Mouse (Mus musculus): ENCODE measurements at regions not wholly inside any gene's neighbourhood (a gene's known extent, or its start where the extent isn't known, plus 50 kb on each side); places are given as distances from the start of the nearest gene placed in this dataset.

DNA sequence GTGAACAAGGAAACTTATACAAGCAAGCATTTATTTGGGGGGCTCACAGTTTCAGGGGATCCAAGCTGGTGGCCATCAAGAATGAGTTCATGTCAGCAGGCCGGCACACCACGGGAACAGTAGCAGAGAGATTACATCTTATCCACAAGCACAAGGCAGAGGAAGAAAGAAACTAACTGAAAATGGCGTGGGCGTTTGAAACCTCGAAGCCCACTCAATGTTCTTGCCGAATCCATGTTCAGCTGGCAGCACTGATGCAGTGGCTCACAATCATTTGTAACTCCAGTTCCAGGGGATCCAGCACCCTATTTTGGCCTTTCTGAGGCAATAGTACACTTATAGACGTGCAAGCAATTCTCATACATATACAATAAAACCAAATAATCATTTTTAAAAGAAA, 404.7 kb downstream of the Cdh26 start:
- Histone ChIP-seq H3K4me3 (ENCODE audit: insufficient read depth, low read length) (no peak overlapping the region), H3K4me1 (ENCODE audit: control insufficient read depth, insufficient read depth, low read length) (no peaks in the 10 kb centered on the region), H3K27ac (ENCODE audit: insufficient read depth, low read length) (no peak overlapping the region)
- TF ChIP-seq POLR2A (IDR thresholded peaks at IDR 0.05; ENCODE audit: low read depth, low read length) (no peak), CTCF (IDR thresholded peaks at IDR 0.05; ENCODE audit: borderline replicate concordance, insufficient read depth, low read length) (no peak)

DNA sequence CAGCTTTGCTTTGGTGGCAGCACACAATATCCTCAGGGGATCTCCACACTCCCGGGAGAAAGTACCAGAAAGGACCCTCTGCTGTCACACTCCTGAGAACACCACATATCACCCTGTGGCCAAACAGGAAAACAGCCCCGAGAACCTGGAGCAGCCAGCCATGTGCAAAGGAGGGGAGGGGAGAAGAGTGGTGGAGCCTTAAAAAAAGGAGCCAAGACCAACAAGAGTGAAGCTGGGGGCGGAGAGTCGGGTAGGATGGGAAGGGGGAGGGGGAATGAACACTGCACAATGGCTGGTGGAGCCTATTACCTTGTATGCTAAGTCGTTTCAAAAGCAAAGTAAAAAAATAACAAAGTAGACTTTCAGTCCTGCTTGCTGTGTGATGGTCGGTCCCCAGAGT, 408.2 kb downstream of the Cdh26 start:
- H3K27ac ChIP-seq (ENCODE audit: insufficient read depth, low read length), result no peak overlapping the region
- TF ChIP-seq CTCF (IDR thresholded peaks at IDR 0.05; ENCODE audit: borderline replicate concordance, insufficient read depth, low read length) (no peak), POLR2A (IDR thresholded peaks at IDR 0.05; ENCODE audit: low read depth, low read length) (no peak)
- H3K4me1 ChIP-seq (ENCODE audit: control insufficient read depth, insufficient read depth, low read length), result no peaks in the 10 kb centered on the region
- H3K4me3 ChIP-seq (ENCODE audit: insufficient read depth, low read length), result no peak overlapping the region

DNA sequence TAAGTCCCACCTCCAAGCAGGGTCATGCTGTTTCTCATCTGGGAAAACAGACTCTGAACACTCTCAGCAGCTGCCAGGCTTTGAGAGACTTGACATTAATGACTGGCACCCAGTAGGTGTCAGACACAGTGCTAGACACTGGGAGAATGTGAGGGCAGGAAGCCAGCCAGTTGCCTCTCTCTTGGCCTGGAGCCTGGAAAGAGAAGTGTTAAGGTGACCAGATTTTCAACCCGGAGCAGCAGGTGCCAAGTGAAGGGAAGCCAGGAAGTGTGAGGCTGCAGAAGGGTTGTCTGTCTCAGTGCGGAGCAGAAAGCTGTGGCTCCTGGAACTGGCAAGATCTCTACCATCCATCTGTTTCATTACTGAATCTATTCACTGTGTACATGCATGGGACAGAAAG, 410.6 kb downstream of the Cdh26 start:
- Histone ChIP-seq H3K4me3 (ENCODE audit: insufficient read depth, low read length) (no peak overlapping the region), H3K27ac (ENCODE audit: insufficient read depth, low read length) (no peak overlapping the region), H3K4me1 (ENCODE audit: control insufficient read depth, insufficient read depth, low read length) (no peaks in the 10 kb centered on the region)
- TF ChIP-seq POLR2A (IDR thresholded peaks at IDR 0.05; ENCODE audit: low read depth, low read length) (no peak), CTCF (IDR thresholded peaks at IDR 0.05; ENCODE audit: borderline replicate concordance, insufficient read depth, low read length) (no peak)

DNA sequence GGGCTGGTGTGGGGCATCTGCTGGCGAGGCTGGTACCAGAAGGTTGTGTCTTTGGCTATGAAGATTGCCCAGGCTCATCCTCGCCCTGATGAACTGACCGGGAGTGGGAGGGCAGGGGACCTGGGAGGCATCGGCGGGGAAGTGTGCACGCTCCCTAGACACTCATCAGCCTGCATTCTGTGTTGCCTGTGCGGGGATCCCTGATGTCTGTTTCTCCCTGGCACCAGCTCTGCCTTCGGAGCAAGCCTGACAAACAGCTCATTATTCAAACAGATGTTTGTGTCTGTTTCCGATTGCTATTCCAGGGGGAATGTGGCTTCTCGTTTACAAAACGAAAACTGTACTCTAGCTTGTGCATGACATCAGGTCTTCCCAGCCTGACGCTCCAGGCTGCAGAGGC, 412.3 kb downstream of the Cdh26 start:
- no peaks in the 10 kb centered on the region for H3K4me1 ChIP-seq (ENCODE audit: control insufficient read depth, insufficient read depth, low read length)
- no peak overlapping the region for H3K27ac ChIP-seq (ENCODE audit: insufficient read depth, low read length)
- no peak overlapping the region for H3K4me3 ChIP-seq (ENCODE audit: insufficient read depth, low read length)
- no peak for TF ChIP-seq POLR2A (IDR thresholded peaks at IDR 0.05; ENCODE audit: low read depth, low read length)
- TF ChIP-seq CTCF (IDR thresholded peaks at IDR 0.05; ENCODE audit: borderline replicate concordance, insufficient read depth, low read length), result no peak

DNA sequence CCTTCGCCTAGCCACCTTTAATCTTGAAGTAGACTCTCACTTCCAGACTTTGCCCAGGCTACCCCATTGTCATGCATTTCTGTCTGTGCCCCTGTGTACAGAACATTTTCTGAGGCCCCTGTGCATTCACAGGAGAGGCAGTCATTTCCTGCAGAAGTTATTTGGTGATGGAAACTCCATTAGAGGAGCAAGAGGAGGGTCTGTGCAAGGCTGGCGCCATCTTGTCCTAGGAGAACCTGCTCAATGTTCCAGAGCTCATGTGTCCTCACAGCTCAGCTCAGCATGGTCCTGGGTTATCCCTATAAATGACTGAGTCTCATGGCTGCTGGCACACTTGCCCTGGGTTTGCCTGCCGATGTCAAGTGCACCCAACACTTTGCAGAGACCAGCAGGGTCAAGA, 413.1 kb downstream of the Cdh26 start:
- H3K4me3 ChIP-seq (ENCODE audit: insufficient read depth, low read length), result no peak overlapping the region
- TF ChIP-seq CTCF (IDR thresholded peaks at IDR 0.05; ENCODE audit: borderline replicate concordance, insufficient read depth, low read length) (no peak), POLR2A (IDR thresholded peaks at IDR 0.05; ENCODE audit: low read depth, low read length) (no peak)
- no peaks in the 10 kb centered on the region for H3K4me1 ChIP-seq (ENCODE audit: control insufficient read depth, insufficient read depth, low read length)
- H3K27ac ChIP-seq (ENCODE audit: insufficient read depth, low read length), result no peak overlapping the region

DNA sequence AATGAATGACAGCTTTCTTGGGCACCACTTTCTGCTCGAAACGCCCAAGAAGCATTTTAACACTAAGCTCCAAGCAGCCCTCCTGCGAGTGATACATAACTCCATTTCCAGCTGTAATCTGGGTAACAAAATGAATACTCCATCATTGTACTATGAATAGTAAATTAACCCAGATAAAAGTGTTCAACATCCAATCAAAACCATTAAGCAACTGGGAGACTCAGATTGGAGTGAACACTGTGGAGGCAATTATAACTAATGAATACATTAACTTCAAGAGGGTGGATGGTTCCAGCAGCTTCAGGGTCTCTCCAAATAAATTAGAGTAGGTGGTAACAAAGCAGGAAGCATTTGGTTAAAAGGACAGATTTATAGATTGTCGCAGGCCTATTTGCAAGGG, 414.2 kb downstream of the Cdh26 start:
- TF ChIP-seq POLR2A (IDR thresholded peaks at IDR 0.05; ENCODE audit: low read depth, low read length), result no peak
- TF ChIP-seq CTCF (IDR thresholded peaks at IDR 0.05; ENCODE audit: borderline replicate concordance, insufficient read depth, low read length), result no peak
- H3K4me3 ChIP-seq (ENCODE audit: insufficient read depth, low read length), result no peak overlapping the region
- no peaks in the 10 kb centered on the region for H3K4me1 ChIP-seq (ENCODE audit: control insufficient read depth, insufficient read depth, low read length)
- no peak overlapping the region for H3K27ac ChIP-seq (ENCODE audit: insufficient read depth, low read length)

DNA sequence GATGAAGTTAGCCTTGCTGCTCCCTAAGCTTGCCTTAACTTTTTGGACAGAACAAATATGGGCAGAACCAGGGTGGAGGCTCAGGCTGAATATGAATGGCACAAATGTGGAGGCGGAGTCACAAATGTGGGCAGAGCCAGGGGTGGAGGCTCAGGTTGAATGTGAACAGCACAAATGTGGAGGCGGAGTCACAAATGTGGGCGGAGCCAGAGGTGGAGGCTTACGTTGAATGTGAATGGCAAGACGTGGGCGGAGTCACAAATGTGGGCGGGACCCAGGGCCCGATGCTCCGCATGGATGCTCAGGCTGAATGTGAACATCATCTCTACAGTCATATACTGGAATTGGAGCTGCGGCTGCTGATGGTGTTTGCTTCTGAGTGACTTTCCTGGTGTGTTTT, 420.0 kb downstream of the Cdh26 start:
- H3K4me3 ChIP-seq (ENCODE audit: insufficient read depth, low read length), result no peak overlapping the region
- no peak for TF ChIP-seq CTCF (IDR thresholded peaks at IDR 0.05; ENCODE audit: borderline replicate concordance, insufficient read depth, low read length)
- no peak overlapping the region for H3K27ac ChIP-seq (ENCODE audit: insufficient read depth, low read length)
- H3K4me1 ChIP-seq (ENCODE audit: control insufficient read depth, insufficient read depth, low read length), result no peaks in the 10 kb centered on the region

DNA sequence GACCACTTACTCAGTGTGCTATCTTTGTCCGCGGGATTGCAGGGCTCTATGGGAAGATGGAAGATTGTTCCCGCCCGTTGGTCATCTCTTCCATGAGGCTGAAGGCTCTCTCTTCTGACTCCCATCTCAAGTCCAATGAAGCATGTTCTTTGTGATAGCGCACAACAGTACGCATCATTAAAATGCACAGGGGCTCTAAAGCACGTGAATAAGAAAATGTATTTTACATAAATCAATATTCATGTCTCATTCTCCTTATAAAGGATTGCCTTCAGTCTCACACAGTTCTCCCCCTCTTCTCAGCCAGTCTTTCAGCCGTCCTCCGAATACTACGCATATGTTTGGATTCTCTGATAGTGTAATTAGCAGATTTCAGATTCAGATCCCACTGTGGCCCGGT, 420.4 kb downstream of the Cdh26 start:
- Histone ChIP-seq H3K27ac (ENCODE audit: insufficient read depth, low read length) (no peak overlapping the region), H3K4me3 (ENCODE audit: insufficient read depth, low read length) (no peak overlapping the region), H3K4me1 (ENCODE audit: control insufficient read depth, insufficient read depth, low read length) (no peaks in the 10 kb centered on the region)
- TF ChIP-seq POLR2A (IDR thresholded peaks at IDR 0.05; ENCODE audit: low read depth, low read length) (no peak), CTCF (IDR thresholded peaks at IDR 0.05; ENCODE audit: borderline replicate concordance, insufficient read depth, low read length) (no peak)

DNA sequence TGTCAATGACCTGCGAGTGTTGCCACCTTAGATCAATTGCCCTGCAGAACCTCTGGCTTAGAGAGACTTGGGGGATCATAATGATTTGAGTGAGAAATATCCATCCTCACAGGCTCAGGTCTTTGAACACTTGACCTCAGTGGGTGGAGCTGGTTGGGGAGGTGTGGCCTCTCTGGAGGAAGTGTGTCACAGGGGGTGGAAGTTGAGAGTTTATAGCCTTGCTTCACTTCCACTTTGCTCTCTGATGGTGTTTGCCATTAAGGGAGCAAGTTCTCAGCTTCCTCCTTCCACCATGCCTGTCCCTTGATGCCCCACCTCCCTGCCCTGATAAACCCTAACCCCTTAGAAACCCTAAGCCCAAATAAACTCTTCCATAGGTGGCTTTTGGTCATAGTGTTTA, 423.7 kb downstream of the Cdh26 start:
- Histone ChIP-seq H3K4me3 (ENCODE audit: insufficient read depth, low read length) (no peak overlapping the region), H3K4me1 (ENCODE audit: control insufficient read depth, insufficient read depth, low read length) (no peaks in the 10 kb centered on the region), H3K27ac (ENCODE audit: insufficient read depth, low read length) (no peak overlapping the region)
- TF ChIP-seq CTCF (IDR thresholded peaks at IDR 0.05; ENCODE audit: borderline replicate concordance, insufficient read depth, low read length) (no peak), POLR2A (IDR thresholded peaks at IDR 0.05; ENCODE audit: low read depth, low read length) (no peak)

DNA sequence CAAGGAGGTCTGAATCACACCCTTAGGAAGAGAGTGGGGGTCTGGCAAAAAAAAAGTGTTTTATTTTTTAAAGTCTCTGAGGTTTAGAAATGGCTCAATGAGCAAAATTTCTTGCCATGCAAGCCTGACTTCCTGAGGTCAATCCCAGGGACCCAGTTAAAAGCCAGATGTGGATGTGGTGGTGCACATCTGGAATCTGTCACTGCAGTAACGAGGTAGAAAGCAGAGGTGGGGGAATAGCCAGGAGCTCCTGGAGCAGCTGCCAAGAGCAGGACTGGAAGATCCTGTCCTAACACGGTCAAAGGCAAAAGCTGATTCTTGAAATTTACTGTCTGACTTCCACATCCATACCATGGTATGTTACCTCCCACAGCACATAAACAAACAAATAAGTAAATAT, 424.4 kb downstream of the Cdh26 start:
- Histone ChIP-seq H3K4me3 (ENCODE audit: insufficient read depth, low read length) (no peak overlapping the region), H3K4me1 (ENCODE audit: control insufficient read depth, insufficient read depth, low read length) (no peaks in the 10 kb centered on the region), H3K27ac (ENCODE audit: insufficient read depth, low read length) (no peak overlapping the region)
- TF ChIP-seq POLR2A (IDR thresholded peaks at IDR 0.05; ENCODE audit: low read depth, low read length) (no peak), CTCF (IDR thresholded peaks at IDR 0.05; ENCODE audit: borderline replicate concordance, insufficient read depth, low read length) (no peak)

DNA sequence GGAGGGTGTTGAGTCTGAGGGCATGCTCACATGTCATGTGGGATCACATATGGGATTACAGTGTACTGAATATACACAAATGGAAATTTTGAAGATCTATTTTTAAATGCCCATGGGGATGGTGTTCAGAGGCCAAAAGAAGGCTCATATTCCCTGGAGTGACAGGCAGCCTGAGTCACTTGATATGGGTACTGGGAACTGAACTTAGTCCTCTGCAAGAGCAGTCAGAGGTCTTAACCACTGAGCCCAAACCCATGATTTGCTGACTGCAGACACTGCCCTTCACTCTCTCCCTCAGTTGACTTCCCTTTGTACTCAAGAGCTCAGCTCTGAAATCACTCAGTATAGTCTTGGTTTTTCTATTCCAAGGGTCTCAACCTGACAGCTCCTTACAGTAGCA, 432.3 kb downstream of the Cdh26 start:
- Histone ChIP-seq H3K4me1 (ENCODE audit: control insufficient read depth, insufficient read depth, low read length) (no peaks in the 10 kb centered on the region), H3K27ac (ENCODE audit: insufficient read depth, low read length) (no peak overlapping the region), H3K4me3 (ENCODE audit: insufficient read depth, low read length) (no peak overlapping the region)
- TF ChIP-seq POLR2A (IDR thresholded peaks at IDR 0.05; ENCODE audit: low read depth, low read length) (no peak), CTCF (IDR thresholded peaks at IDR 0.05; ENCODE audit: borderline replicate concordance, insufficient read depth, low read length) (no peak)

All from embryonic fibroblast, embryonic 13.5 days (primary cell).